Mouse (Mus musculus): Measurements from ENCODE around the gene Tssk3.
A peak's percentile ranks its signal among the peaks of the same experiment; 100 is the strongest.

Tssk3 gene

GRCm38 (mm10) chr4:129448713-129449112 is 42.1 kb downstream of the Tssk3 start:
- no peak for DNase-seq (ENCODE audit: low spot score)

GRCm38 (mm10) chr4:129447778-129448563 is 42.9 kb downstream of the Tssk3 start:
- no peak for DNase-seq (ENCODE audit: low spot score)

DNA sequence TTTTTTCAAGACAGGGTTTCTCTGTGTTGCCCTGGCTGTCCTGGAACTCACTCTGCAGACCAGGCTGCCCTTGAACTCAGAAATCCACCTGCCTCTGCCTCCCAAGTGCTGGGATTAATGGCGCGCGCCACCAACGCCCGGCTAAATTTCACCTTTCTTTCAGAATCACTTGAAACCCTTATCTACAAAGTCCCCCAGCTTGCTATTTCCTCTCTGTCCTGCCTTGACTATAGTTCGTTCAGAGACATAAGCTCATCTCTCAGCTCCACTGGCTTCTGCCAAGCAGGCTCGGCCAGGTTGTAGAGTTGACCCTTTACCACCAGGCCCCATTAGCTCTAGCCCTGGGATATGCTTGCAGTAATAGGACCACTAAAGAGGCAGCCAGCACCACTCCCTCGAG is 43.5 kb downstream of the Tssk3 start:
- DNase-seq (ENCODE audit: low spot score): no peak

DNA sequence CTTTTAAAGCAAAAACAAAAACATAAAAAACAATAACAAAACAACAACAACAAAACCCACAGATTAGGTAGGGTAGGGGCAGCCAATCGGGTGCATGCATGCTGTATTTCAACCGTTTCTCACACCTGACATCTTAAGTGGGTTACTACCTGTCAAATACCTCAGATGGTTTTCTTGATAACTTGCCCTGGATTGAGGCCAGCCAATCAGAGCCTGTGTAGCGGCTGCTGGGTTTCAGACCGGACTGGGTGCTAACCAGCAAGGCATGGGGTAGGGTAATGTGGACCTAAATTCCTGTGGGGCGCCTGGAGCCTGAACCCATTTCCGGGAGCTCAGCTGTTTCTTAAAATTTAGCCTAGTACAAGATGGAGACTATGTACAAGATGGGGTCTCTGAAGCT is 49.7 kb downstream of the Tssk3 start:
- DNase-seq (ENCODE audit: low spot score): no peak

DNA sequence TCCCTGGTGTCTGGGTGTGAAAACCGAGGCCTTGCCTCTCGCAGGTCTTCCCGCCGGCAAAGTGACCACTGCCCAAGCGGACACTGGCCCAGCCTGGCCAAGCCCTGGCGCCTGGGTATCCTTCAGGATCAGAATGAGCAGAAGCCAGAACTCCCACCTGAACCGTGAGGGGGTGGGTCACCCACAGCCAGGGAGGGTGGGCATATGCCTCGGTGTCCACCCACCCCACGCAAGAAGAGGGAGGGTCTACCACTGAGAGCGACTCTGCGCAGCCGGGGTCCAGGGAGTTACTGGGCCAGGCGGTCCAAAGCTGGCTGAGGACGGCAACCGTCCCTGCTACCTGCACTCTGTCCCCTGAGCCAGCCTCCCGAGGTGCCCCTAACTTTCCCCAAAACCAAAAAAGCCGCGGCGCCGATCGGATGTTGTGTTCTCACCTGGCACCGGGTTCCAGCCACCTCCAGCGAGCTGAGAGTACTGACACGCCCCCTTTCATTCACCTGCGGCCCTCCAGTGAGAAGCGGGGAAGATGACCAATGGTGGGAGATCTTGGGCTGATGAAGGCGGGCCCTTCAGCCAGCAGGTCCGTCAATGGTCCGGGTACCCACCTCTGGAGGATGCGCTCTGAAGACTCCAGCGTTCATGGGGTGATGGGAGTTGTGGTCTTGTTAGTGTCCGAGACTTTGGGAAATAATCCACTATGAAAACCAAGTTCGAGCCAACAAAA is 50.3 kb downstream of the Tssk3 start, which contains the start of gene Zbtb8b:
TSS of gene Zbtb8b (minus strand) at position 514 of the 724 bp plus-strand sequence.
- DNase-seq (ENCODE audit: low spot score): peak; percentile 41

Measured in urinary bladder, postnatal 25 days (tissue).